Mouse (Mus musculus) spleen, postnatal 10 days (tissue): ENCODE results near the gene Ctf2.

ENCODE experiments used
- DNase-seq, 2 experiments: peaks; one replicate each; pipeline ENCODE4 v3.0.0; 2021 to 2022; ENCODE audit warnings: low spot score in 2 of 2

Ctf2 gene

DNA sequence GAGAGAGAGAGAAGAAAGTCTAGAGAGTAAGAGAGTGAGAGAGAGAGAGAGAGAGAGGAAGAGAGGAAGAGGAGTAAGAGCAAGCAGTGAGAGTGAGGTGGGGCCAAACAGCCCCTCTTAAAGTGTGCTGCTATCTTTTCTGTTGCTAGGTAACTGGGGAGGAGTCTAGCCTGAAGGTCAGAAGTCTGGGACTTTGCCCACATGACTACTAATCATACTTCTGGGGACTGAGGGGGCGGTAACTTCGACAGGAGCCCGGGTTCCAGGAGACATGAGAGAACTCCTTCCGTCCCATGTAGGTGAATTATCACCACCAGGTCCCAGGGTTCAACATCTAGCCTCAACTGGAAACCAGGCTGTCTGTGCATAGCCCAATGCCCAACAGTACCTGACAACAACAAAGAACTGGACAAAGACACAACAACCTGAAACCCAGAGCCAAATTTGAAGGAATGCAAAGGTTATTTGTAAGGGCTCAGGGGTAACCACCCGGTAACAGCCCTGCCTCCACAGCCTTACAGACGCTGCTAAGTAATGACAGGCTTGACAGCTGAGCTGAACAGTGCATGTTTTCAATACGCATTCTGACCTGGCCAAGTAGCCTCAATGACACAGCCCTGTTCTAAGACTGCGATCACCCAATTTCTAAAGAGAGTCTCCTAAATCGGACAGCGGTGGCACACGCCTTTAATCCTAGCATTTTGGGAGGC is 45.1 kb downstream of the Ctf2 start:
- DNase-seq: no peak

DNA sequence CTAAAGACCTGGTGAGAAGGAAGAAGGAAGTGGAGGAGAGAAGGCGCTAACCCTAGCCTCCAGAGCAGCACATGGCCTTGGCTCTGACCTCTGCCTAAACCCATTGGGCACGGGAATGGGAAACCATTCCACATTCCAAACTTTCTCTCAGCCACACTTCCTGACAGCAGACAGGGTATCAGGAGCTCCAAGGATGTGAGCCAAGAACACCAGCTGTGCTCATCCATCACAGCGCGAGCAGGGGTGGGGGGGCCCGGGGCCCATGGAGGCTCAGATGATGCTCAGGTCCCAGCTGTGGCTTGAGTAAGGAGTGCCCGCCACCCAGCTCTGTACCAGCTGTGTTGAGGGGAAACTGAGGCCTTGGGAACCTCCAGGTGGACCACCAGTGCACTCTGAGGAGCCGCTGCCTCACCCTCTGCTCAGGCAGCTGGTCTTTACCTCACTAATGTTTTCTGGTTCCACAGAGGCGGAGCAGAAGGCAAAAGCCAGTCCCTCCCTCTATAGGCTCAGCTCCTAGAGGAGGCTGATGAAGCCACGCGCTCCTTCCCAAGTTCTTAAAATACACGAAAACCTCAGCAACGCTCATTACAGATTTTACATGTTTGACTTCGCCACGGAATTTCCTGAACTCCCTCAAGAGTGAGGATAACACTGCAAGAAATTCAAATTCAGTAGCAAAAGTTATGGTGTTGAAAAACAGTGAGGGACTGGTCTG is 46.5 kb downstream of the Ctf2 start:
- DNase-seq: no peak

DNA sequence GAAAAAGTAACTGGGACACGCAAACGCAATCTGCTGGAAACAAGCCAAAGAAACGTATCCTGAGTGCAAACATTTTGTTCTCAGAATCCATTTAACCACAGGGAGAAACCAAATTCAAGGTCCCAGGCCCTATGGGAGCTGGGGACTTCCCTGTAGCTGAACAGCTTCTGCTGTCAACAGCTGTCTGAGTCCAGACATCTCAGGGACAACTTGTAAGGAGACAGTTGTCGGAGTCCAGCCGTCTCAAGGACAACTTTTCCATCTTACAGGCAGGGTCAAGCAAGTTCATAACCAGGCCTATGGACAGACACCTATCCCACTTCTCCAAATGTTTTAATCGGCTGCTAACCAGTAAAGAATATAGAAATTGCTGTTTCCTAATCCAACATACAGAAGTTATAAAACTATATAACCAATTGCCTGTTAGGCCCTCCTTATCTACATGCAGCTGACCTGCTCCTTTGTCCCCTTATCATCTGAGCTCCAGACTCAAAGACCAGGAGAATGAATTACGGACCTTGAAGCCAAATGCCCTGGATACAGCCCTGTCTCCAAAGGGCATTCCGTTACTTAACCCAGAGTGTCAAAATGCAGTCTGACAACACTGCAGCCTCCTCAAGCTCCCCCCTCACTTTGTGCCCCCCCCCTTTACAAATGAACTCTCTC is 49.9 kb downstream of the Ctf2 start:
- no peak for DNase-seq

DNA sequence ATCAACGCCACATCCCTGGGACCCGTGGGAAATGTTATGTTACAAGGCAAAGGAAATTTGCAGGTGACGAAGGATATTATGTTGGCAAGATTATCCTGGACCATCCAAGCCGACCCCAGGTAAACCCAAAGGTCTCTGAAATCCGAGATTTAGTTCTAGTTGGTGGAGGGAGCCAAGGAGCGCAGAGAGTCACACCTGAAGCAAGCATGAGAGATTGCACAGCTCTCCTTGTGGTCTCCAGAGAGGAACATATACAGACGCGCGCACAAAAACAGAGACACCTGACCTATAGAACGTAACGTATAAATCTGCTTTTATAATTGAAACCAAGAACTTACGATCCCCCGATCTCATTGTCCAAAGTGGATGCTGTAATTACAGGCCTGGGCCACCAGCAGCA is 51.4 kb downstream of the Ctf2 start:
- no peak for DNase-seq

DNA sequence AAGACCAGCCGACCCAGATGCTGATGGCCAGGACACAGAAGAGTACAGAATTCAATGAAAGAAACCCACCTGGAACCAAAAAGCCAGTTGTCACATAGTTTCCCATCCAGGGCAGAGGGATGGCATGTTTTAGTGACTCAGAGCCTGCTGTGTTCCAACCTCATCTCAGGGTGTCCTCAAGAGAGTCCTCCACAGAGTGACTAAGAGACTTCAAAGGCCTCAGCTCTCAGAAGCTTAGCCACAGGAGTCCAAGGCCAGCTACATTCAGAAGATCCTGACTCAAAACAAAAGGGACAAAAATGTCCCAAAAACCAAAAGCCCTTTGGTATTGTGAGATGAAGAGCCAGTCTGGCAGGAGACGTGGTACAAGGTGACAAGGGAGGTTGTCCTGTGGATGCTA is 53.2 kb downstream of the Ctf2 start:
- no peak for DNase-seq

DNA sequence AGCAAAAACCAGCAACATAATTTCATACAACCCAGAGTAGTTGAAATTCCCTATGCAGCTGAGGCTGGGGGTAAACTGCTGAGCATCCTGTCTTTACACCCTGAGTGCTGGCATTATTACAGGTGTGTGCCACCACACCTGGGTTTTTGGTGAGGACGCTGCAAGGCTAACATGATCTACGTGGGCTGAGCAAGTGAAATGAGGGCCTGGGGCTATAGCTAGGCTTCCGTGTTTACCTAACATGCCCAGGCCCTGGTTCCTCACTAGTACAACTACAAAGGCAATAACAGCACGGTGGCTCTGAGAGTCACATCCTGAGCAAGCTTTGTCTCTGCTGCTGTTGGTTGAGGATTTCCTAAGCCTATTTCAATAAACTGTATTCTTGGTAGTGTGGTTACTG is 54.4 kb downstream of the Ctf2 start:
- DNase-seq: no peak

DNA sequence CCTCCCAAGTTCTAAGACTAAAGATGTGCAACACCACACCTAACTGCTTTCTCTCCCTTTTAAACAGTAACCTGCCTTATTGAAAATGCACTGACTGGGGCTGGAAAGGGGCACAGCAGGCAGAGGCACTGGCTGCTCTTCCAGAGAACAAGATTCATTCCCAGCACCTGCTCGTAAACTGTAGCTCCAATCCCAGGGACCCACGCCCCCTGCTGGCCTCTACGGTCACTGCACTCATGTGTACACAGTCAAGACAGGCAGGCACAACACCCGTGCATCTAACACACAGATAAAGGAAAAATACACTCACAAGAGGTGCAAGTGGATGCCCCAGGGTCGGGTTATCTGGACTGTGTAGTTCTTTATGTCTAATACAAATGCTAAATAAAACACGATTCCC is 54.9 kb downstream of the Ctf2 start:
- DNase-seq: peak; percentile 67 to 84

DNA sequence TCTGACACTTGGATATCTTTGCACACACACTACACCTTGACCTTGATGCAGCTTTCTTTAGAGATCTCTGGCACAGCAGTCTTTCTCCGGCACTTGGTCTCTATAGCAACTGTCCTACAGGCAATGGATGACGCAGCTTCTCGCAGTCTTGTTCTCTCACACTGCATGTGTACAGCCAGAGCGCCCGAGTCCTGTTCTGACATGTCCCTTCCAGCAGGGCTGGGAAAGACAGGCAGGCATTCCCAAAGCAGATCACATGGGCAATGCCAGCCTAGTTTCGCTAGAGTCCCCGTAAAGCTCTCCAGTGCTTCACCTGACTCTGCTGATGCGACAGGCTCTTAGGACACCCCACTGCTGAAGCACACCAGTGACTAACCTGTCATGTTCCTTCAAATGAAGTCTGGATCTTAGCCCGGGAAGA is 56.6 kb downstream of the Ctf2 start:
- no peak for DNase-seq

DNA sequence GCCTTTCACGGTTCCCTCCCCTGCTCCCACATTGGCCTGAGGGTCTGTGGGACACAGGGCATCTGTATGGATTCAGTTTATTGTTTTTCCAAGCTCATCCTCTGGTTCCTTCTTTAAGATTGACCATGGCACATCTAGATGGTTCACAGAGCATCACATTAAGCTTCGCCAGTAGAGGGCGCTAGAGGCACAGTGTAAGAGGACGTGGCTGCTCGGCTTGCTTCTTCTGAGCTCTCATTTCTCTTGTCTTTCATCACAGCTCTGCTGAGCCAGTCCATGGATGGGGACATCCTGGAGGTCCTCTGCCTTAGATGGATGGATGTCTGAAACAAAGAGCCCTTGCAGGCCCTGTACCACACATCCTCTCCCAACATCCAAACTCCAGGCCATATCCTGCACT is 57.0 kb downstream of the Ctf2 start:
- peak; percentile 79 to 90 for DNase-seq

DNA sequence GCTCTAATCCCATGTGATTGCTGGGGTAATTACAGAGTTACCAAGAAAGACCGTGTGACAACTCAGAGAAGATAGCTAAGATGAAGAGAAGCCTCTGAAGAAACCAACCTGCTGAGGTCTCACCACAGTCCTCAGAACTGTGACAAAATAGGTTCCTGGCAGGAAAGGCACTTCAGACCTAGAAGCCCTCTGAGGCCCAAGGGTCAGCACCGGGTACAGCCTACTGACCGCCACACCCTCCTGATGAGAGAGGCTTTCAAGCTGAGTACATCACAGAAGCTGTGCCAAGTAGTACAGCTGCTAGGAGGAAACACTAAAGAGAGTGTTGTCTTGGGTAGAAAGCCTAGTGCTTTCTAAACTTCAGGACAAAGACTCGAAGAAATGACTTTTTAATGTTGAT is 59.2 kb downstream of the Ctf2 start:
- no peak for DNase-seq

DNA sequence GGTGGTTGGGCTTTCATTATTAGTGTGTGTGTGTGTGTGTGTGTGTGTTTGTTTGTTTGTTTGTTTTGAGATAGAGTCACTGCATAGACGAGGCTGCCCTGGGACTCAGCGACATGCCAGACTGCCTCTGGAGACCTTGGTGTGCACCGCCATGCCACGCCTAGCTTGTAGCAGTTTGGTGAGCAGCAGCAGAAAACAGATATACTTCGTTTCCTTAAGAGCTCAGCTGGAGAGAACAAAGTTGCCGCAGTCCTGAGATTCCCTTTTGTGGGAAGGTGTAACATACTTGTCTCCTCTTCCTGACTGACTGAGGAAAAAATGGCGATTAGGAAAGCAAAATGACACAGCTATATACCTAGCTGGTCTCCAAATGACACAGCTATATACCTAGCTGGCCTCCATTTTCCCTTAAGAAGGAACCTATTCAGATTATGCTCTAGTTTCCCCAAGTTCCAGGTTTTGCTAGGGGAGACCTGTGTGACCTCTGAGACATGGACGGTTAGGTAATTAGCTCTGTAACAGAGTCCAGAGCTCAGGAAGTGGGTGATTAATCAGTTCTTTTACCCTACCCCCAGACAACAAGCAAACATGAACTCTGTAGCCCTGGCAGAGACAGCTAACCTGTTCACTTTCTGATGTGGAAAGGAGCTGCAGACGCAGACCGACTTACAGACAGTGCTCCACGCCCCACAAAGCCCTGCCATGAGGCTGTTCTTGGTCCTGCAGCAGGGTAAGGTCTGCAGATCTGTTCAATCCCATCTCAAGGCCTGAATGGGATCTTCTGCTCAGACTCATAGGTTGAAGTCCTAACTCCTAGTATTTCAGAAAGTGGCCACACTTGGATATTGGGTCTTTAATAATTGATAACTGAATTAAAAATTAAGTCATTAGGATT is 59.8 kb downstream of the Ctf2 start:
- no peak for DNase-seq
